Mouse (Mus musculus) kidney, postnatal 0 days (tissue): Measurements from ENCODE around the gene Mettl7b. TPM values are rescaled to one million over a fixed set of nuclear protein-coding genes. Genes with fewer than 3 reads are reported as not detected.

Experiments used
- ATAC-seq: fragments of 200-750 bp; cut with Nextera tagmentation; replicated peaks from 2 replicates; pipeline ENCODE4 v1.8.0; 2017; ENCODE audit warnings: low read depth, moderate number of reproducible peaks, moderate TSS enrichment, moderate library complexity; ENCODE audit not compliant: low FRiP score
- DNase-seq: peaks from one replicate; pipeline ENCODE4 v3.0.0-alpha.2; 2016; ENCODE audit warnings: low spot score
- H3K27ac ChIP-seq: fragments of 300-500 bp; sonication (generic); 2 replicates; pipeline ENCODE4 v1.5.1; 2014; ENCODE audit warnings: mild to moderate bottlenecking
- H3K27me3 ChIP-seq: fragments of 300-500 bp; sonication (generic); 2 replicates; pipeline ENCODE4 v1.6.1; 2014; ENCODE audit warnings: low read length, mixed read lengths; ENCODE audit not compliant: insufficient read depth
- H3K36me3 ChIP-seq: fragments of 300-500 bp; sonication (generic); 2 replicates; pipeline ENCODE4 v1.6.1; 2014; ENCODE audit warnings: low read length, mixed read lengths; ENCODE audit not compliant: insufficient read depth
- H3K4me1 ChIP-seq: fragments of 300-500 bp; sonication (generic); replicated peaks from 2 replicates; pipeline ENCODE4 v1.6.1; 2014; ENCODE audit warnings: antibody characterized with exemption, low read length, mixed read lengths; ENCODE audit not compliant: insufficient read depth
- H3K4me2 ChIP-seq: fragments of 300-500 bp; sonication (generic); 2 replicates; pipeline ENCODE4 v1.6.1; 2014; ENCODE audit warnings: mild to moderate bottlenecking, low read length, moderate library complexity, mixed read lengths
- H3K4me3 ChIP-seq: fragments of 300-500 bp; sonication (generic); replicated peaks from 2 replicates; pipeline ENCODE4 v1.5.1; 2014; ENCODE audit warnings: low read depth, low read length
- H3K9ac ChIP-seq: fragments of 300-500 bp; sonication (generic); 2 replicates; pipeline ENCODE4 v1.6.1; 2014; ENCODE audit warnings: low read depth, low read length
- H3K9me3 ChIP-seq: fragments of 300-500 bp; sonication (generic); replicated peaks from 2 replicates; pipeline ENCODE4 v1.6.1; 2016; ENCODE audit warnings: low read length, inconsistent platforms, mixed read lengths
- CTCF ChIP-seq: IDR thresholded peaks from 2 replicates; pipeline ENCODE4 v1.5.1; 2016; ENCODE audit warnings: antibody characterized with exemption, low read depth, mild to moderate bottlenecking, moderate library complexity
- WGBS: fragments of 180-500 bp; shearing (Covaris S2); extraction: QIAGEN DNeasy Blood & Tissue Kit; methylation state at CpG from one replicate; pipeline ENCODE4 v1.1.7; 2014; 5-methylcytosine and 5-hydroxymethylcytosine counted together
- polyA plus RNA-seq: library from polyadenylated mRNA; unstranded; fragments of >200 nt; fragmentation: Nextera tagmentation; extraction: Ambion mirVana; gene quantifications from 2 replicates; pipeline ENCODE4 v1.2.1, GENCODE M21; 2015

Gene Mettl7b
- polyA plus RNA-seq, 1 experiment from 2014 or later: 59.9 TPM

- Histone ChIP-seq H3K36me3 (peaks cover 7% of the 10 kb centered on the region; the same call in 1 of the 2 replicates), H3K9me3 (no peaks in the 10 kb centered on the region), H3K27me3 (no peaks in the 10 kb centered on the region), H3K4me3 (peak overlapping the region; percentile 65), H3K27ac (peak overlapping the region; percentile 95), H3K4me1 (peaks cover 31% of the 10 kb centered on the region), H3K4me2 (peak overlapping the region; percentile 59), H3K9ac (peak overlapping the region; percentile 75)
- ATAC-seq (no peak), DNase-seq (no peak)
- 67% methylated on average over 16 of the region's 16 CpGs for WGBS
- TF ChIP-seq CTCF: no peak
Observed at GRCm38 (mm10) chr10:128921883-128922821, 38.6 kb downstream of the Mettl7b start.

- peaks cover 15% of the 10 kb centered on the region; the same call in 1 of the 2 replicates for H3K36me3 ChIP-seq
- no peak overlapping the region for H3K4me3 ChIP-seq
- H3K4me2 ChIP-seq: no peak overlapping the region
- H3K27me3 ChIP-seq: no peaks in the 10 kb centered on the region
- H3K9me3 ChIP-seq: no peaks in the 10 kb centered on the region
- TF ChIP-seq CTCF: no peak
- WGBS: 29% methylated on average over 1 of the region's 1 CpGs
- H3K9ac ChIP-seq: no peak overlapping the region
- H3K4me1 ChIP-seq: peaks cover 31% of the 10 kb centered on the region
- DNase-seq (no peak), ATAC-seq (no peak)
- H3K27ac ChIP-seq: peak overlapping the region; percentile 67
Observed at GRCm38 (mm10) chr10:128921251-128921650, 39.5 kb downstream of the Mettl7b start.

GRCm38 (mm10) chr10:128920736-128921161 lies 40.0 kb downstream of the Mettl7b start:
- peaks cover 31% of the 10 kb centered on the region for H3K4me1 ChIP-seq
- no peaks in the 10 kb centered on the region for H3K27me3 ChIP-seq
- H3K9ac ChIP-seq: no peak overlapping the region
- no peak for ATAC-seq
- H3K4me2 ChIP-seq: no peak overlapping the region
- DNase-seq: peak; percentile 76
- peak overlapping the region; percentile 67 for H3K27ac ChIP-seq
- H3K36me3 ChIP-seq: peaks cover 15% of the 10 kb centered on the region; the same call in 1 of the 2 replicates
- H3K9me3 ChIP-seq: no peaks in the 10 kb centered on the region
- no peak for TF ChIP-seq CTCF
- no peak overlapping the region for H3K4me3 ChIP-seq
- 64% methylated on average over 3 of the region's 3 CpGs for WGBS

GRCm38 (mm10) chr10:128919966-128920365 lies 40.8 kb downstream of the Mettl7b start:
- DNase-seq: no peak
- Histone ChIP-seq H3K36me3 (peaks cover 15% of the 10 kb centered on the region; the same call in 1 of the 2 replicates), H3K4me1 (peaks cover 31% of the 10 kb centered on the region), H3K9me3 (no peaks in the 10 kb centered on the region), H3K9ac (0 out of 2 replicates have a peak overlapping the region, but pooled peaks have one; percentile 18), H3K4me2 (no peak overlapping the region), H3K27me3 (no peaks in the 10 kb centered on the region), H3K4me3 (no peak overlapping the region), H3K27ac (peak overlapping the region; percentile 25)
- no peak for TF ChIP-seq CTCF
- 73% methylated on average over 7 of the region's 7 CpGs for WGBS
- no peak for ATAC-seq

GRCm38 (mm10) chr10:128919203-128919631 lies 41.6 kb downstream of the Mettl7b start:
- Histone ChIP-seq H3K27me3 (no peaks in the 10 kb centered on the region), H3K36me3 (peaks cover 20% of the 10 kb centered on the region; the same call in 1 of the 2 replicates), H3K4me3 (no peak overlapping the region), H3K27ac (peak overlapping the region; percentile 25), H3K4me2 (no peak overlapping the region), H3K9me3 (no peaks in the 10 kb centered on the region), H3K9ac (0 out of 2 replicates have a peak overlapping the region, but pooled peaks have one; percentile 18), H3K4me1 (peaks cover 31% of the 10 kb centered on the region)
- DNase-seq: peak; percentile 59
- ATAC-seq: peak; percentile 25
- no peak for TF ChIP-seq CTCF
- 25% methylated on average over 6 of the region's 6 CpGs for WGBS

DNA sequence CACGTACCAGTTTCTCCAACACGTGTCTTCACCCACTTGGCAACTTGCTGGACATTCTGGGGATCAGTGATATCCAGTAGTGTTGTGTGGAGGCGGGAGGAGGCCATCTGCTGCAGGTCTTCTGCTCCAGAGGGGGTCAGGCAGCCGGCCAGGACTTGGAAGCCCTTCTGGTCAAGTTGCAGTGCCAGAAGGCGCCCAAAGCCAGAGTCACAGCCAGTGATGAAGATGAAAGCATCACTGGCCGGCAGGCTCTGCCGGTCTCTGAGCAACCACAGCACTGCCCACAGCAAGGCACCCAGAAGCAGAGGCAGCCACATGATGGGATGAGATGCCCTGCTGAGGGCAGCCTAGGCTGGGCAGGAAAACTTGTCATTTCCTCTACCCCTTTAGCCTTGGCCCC lies 42.5 kb downstream of the Mettl7b start:
- no peak overlapping the region for H3K4me3 ChIP-seq
- H3K9ac ChIP-seq: no peak overlapping the region
- 0 out of 2 replicates have a peak overlapping the region, but pooled peaks have one; percentile 25 for H3K27ac ChIP-seq
- no peaks in the 10 kb centered on the region for H3K9me3 ChIP-seq
- 70% methylated on average over 7 of the region's 7 CpGs for WGBS
- no peaks in the 10 kb centered on the region for H3K27me3 ChIP-seq
- peaks cover 30% of the 10 kb centered on the region; the same call in 1 of the 2 replicates for H3K36me3 ChIP-seq
- ATAC-seq (no peak), DNase-seq (no peak)
- peaks cover 35% of the 10 kb centered on the region for H3K4me1 ChIP-seq
- TF ChIP-seq CTCF: no peak
- no peak overlapping the region for H3K4me2 ChIP-seq
